Mouse (Mus musculus) myocyte (in vitro differentiated cells): ENCODE measurements around the gene Nup210. TPM values are rescaled to one million over a fixed set of nuclear protein-coding genes. Genes with fewer than 3 reads are reported as not detected.

Experiments
- H3K27me3 ChIP-seq: one replicate; pipeline ENCODE4 v1.6.1; 2011; ENCODE audit not compliant: control insufficient read depth, insufficient read depth, insufficient read length
- H3K36me3 ChIP-seq: one replicate; pipeline ENCODE4 v1.6.1; 2011; ENCODE audit not compliant: control insufficient read depth, insufficient read depth
- H3K4me2 ChIP-seq: one replicate; pipeline ENCODE4 v1.6.1; 2011; ENCODE audit warnings: low read depth, control low read depth
- H3K4me3 ChIP-seq: one replicate; pipeline ENCODE4 v1.5.1; 2011; ENCODE audit warnings: mild to moderate bottlenecking, control low read depth, moderate library complexity
- H3K79me2 ChIP-seq: one replicate; pipeline ENCODE4 v1.6.1; 2011; ENCODE audit not compliant: control insufficient read depth, insufficient read depth
- H3ac ChIP-seq: one replicate; pipeline ENCODE4 v1.6.1; 2011; ENCODE audit not compliant: control insufficient read depth, insufficient read length
- CEBPB ChIP-seq: IDR thresholded peaks from 2 replicates; pipeline ENCODE4 v1.6.1; 2011; ENCODE audit warnings: mild to moderate bottlenecking, moderate library complexity; ENCODE audit not compliant: poor library complexity, insufficient read depth, severe bottlenecking
- E2F4 ChIP-seq: IDR thresholded peaks from one replicate; pipeline ENCODE4 v1.6.1; 2011; ENCODE audit warnings: mild to moderate bottlenecking, control low read depth, moderate library complexity; ENCODE audit not compliant: insufficient read depth
- MAX ChIP-seq: IDR thresholded peaks from one replicate; pipeline ENCODE4 v1.6.1; 2011; ENCODE audit warnings: low read depth, mild to moderate bottlenecking, control low read depth
- MYOD1 ChIP-seq, 3 experiments: IDR thresholded peaks; one replicate each; pipeline ENCODE4 v1.6.1; 2011; ENCODE audit warnings: control low read depth in 2 of 3, low read depth in 2 of 3, mild to moderate bottlenecking in 2 of 3, moderate library complexity in 1 of 3; ENCODE audit not compliant: insufficient read length in 2 of 3, control insufficient read depth in 1 of 3
- MYOG ChIP-seq, 3 experiments: IDR thresholded peaks; one replicate each; pipeline ENCODE4 v1.6.1; 2011; ENCODE audit warnings: control low read depth in 2 of 3, low read depth in 2 of 3, mild to moderate bottlenecking in 2 of 3; ENCODE audit not compliant: insufficient read length in 2 of 3, control insufficient read depth in 1 of 3, insufficient read depth in 1 of 3
- POLR2A ChIP-seq: IDR thresholded peaks from one replicate; pipeline ENCODE4 v1.6.1; 2011; ENCODE audit warnings: low read depth, mild to moderate bottlenecking, control low read depth, moderate library complexity; ENCODE audit not compliant: insufficient read length
- POLR2AphosphoS2 ChIP-seq: IDR thresholded peaks from one replicate; pipeline ENCODE4 v1.6.1; 2011; ENCODE audit warnings: low read depth, control low read depth; ENCODE audit not compliant: insufficient read length
- REST ChIP-seq: IDR thresholded peaks from one replicate; pipeline ENCODE4 v1.6.1; 2011; ENCODE audit warnings: mild to moderate bottlenecking, control low read depth, moderate library complexity; ENCODE audit not compliant: insufficient read depth, insufficient read length
- SRF ChIP-seq: IDR thresholded peaks from one replicate; pipeline ENCODE4 v1.6.1; 2011; ENCODE audit warnings: low read depth; ENCODE audit not compliant: control insufficient read depth, insufficient read length
- TCF12 ChIP-seq: IDR thresholded peaks from one replicate; pipeline ENCODE4 v1.6.1; 2011; ENCODE audit warnings: mild to moderate bottlenecking, control low read depth; ENCODE audit not compliant: poor library complexity, insufficient read depth, severe bottlenecking
- TCF3 ChIP-seq: IDR thresholded peaks from one replicate; pipeline ENCODE4 v1.6.1; 2011; ENCODE audit warnings: low read depth, control low read depth; ENCODE audit not compliant: insufficient read length
- USF1 ChIP-seq: IDR thresholded peaks from one replicate; pipeline ENCODE4 v1.6.1; 2011; ENCODE audit warnings: low read depth, mild to moderate bottlenecking, control low read depth, moderate library complexity
- polyA plus RNA-seq: library from polyadenylated mRNA; unstranded; fragments of >200 nt; fragmentation: generic; extraction: Trizol; gene quantifications from one replicate; pipeline ENCODE4 v1.2.1, GENCODE M21; 2012; ENCODE audit warnings: missing spikeins

The Nup210 gene
- polyA plus RNA-seq, 1 experiment: 0.31 TPM

DNA sequence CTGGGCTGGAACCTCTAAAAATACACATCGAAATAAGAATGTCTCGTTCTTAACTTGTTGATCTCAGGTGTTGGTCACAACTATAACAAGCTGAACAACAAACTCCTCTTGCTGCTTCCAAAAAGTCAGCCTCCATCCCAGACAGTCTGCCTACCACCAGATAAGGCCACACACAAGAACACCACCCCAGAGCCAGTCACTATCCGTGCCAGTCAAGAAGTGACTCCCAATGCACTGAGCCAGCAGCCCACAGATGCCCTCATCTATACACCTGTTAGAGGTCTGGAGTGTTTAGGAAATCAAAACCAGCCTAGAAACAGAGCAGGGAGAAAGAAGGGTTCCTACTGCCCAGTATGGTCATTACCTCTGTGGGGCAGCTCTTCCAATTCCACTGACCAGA, 18.8 kb downstream of the Nup210 start:
- Histone ChIP-seq H3K4me3 (no peak overlapping the region), H3K4me2 (no peak overlapping the region), H3K36me3 (no peaks in the 10 kb centered on the region), H3K79me2 (no peaks in the 10 kb centered on the region), H3ac (no peak overlapping the region), H3K27me3 (peaks cover 43% of the 10 kb centered on the region)
- no peak for TF ChIP-seq TCF3
- TF ChIP-seq SRF: no peak
- TF ChIP-seq MAX: no peak
- TF ChIP-seq MYOD1 (IDR thresholded peaks at IDR 0.05; ENCODE audit: control insufficient read depth in 1 of 3, insufficient read length in 2 of 3, low read depth in 2 of 3): no peak
- no peak for TF ChIP-seq E2F4
- no peak for TF ChIP-seq REST
- no peak for TF ChIP-seq POLR2A
- TF ChIP-seq TCF12: no peak
- no peak for TF ChIP-seq CEBPB
- no peak for TF ChIP-seq POLR2AphosphoS2
- TF ChIP-seq USF1: no peak
- TF ChIP-seq MYOG (IDR thresholded peaks at IDR 0.05; ENCODE audit: control insufficient read depth in 1 of 3, insufficient read depth in 1 of 3, insufficient read length in 2 of 3, low read depth in 2 of 3): no peak

DNA sequence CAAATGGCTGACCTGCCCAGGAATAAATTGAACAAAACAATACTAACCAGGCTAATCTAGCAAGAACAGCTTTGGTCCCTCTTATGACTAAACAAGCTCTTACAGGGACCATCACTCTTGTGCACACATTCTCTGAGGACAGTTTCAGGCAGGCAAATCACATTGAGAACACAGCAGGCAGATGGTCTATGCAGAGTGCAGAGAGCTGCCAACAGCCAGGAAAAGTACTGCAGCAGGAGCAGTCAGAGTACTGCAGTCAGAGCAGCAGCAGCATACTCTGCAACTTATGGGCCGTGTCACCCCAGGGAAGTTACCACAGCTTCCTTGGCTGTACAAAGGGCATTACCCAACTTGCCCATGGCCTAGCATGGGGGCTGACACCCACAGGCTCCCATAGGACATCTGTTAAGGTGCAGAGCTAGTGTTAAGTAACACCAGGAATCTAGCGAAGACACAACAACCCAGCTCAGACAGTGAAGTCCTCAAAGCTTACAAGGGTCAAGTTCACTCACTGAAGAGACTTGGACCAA, 21.5 kb downstream of the Nup210 start:
- no peak overlapping the region for H3ac ChIP-seq
- H3K36me3 ChIP-seq: no peaks in the 10 kb centered on the region
- TF ChIP-seq CEBPB (no peak), MYOD1 (IDR thresholded peaks at IDR 0.05; ENCODE audit: control insufficient read depth in 1 of 3, insufficient read length in 2 of 3, low read depth in 2 of 3) (no peak), TCF12 (no peak), MAX (no peak), POLR2A (no peak), SRF (no peak), MYOG (IDR thresholded peaks at IDR 0.05; ENCODE audit: control insufficient read depth in 1 of 3, insufficient read depth in 1 of 3, insufficient read length in 2 of 3, low read depth in 2 of 3) (no peak), USF1 (no peak), E2F4 (no peak), POLR2AphosphoS2 (no peak), REST (no peak), TCF3 (no peak)
- peaks cover 63% of the 10 kb centered on the region for H3K27me3 ChIP-seq
- H3K4me3 ChIP-seq: no peak overlapping the region
- H3K4me2 ChIP-seq: no peak overlapping the region
- no peaks in the 10 kb centered on the region for H3K79me2 ChIP-seq

DNA sequence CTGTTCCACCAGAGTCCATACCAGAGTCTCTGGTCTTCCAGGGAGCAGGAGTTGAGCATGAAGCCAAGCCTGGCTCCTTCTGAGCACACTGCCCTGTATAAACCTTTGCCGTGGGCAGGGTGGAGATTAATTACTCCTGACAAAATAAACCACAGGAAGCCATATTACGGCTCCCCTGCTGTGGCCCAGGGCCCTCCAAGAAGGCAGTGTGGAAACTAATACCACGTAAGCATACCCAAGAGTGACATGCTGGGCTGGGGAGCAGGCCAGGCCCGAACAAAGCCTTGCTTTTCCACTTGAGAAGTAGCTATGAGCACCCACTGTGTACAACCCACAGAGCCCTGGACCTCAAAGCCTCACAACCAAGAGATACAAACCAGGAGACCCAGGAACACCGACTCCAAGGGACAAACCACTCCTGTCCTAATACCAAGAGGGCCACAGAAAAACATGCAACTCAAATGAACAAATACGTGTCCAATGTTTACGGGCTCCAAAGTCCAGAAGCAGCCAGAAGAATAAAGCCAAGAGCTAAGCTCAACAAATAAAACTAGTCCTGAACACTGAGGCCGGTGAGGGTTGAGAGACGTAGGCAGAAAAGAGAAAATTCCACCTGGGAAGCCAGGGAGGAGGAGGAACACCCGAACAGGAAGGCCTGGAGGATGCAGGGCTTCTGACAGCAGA, 24.3 kb downstream of the Nup210 start:
- no peak overlapping the region for H3K4me3 ChIP-seq
- peaks cover 65% of the 10 kb centered on the region for H3K27me3 ChIP-seq
- no peaks in the 10 kb centered on the region for H3K36me3 ChIP-seq
- TF ChIP-seq TCF12 (no peak), POLR2AphosphoS2 (no peak), SRF (no peak), POLR2A (no peak), E2F4 (no peak), USF1 (no peak), MYOG (IDR thresholded peaks at IDR 0.05; ENCODE audit: control insufficient read depth in 1 of 3, insufficient read depth in 1 of 3, insufficient read length in 2 of 3, low read depth in 2 of 3) (no peak), CEBPB (no peak), MAX (no peak), REST (no peak), MYOD1 (IDR thresholded peaks at IDR 0.05; ENCODE audit: control insufficient read depth in 1 of 3, insufficient read length in 2 of 3, low read depth in 2 of 3) (no peak), TCF3 (no peak)
- no peak overlapping the region for H3ac ChIP-seq
- no peaks in the 10 kb centered on the region for H3K79me2 ChIP-seq
- no peak overlapping the region for H3K4me2 ChIP-seq

DNA sequence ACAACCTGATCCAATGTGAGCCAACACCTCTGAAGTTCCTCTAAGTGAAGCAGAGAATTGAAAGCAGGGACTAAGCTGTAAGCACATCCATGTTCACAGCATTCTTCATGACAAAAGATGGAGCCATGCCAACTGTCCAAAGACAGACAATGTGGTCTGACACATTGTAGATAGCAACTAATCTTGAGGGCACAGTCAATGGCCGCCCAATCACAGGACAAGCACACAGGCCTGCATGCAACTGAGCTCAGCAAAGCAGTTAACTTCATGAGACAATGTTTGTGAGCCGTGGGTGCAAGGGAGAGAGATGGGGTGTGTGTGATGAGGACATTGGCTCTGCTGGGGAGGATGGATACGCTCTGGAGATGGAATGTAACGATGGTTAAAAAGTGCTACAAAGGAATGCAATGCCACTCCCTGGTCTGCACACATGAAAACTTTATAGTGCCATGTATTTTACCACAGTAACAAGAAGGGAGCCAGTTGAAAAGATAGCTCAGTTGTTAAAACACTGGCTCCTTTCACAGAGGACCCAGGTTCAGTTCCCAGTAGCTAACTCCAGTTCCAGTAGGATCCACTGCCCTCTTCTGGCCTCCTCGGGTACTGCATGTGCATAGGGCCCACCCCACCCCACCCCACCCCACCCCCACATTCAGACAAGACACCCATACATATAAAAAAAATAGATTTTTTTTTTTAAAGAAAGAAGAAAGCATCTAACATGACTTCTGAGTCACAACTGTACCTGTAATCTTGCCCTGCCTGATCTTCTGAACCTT, 31.3 kb downstream of the Nup210 start:
- H3ac ChIP-seq: no peak overlapping the region
- TF ChIP-seq TCF3 (no peak), MYOG (IDR thresholded peaks at IDR 0.05; ENCODE audit: control insufficient read depth in 1 of 3, insufficient read depth in 1 of 3, insufficient read length in 2 of 3, low read depth in 2 of 3) (no peak), USF1 (no peak), MYOD1 (IDR thresholded peaks at IDR 0.05; ENCODE audit: control insufficient read depth in 1 of 3, insufficient read length in 2 of 3, low read depth in 2 of 3) (no peak), MAX (no peak), CEBPB (no peak), E2F4 (no peak), TCF12 (no peak), POLR2AphosphoS2 (no peak), POLR2A (no peak), REST (no peak), SRF (no peak)
- H3K36me3 ChIP-seq: no peaks in the 10 kb centered on the region
- peaks cover 29% of the 10 kb centered on the region for H3K27me3 ChIP-seq
- H3K4me3 ChIP-seq: no peak overlapping the region
- H3K79me2 ChIP-seq: no peaks in the 10 kb centered on the region
- no peak overlapping the region for H3K4me2 ChIP-seq
